ENCODE assay signal across 9 mouse cellular contexts in genomic region chr17:56291826-56292475, GRCm38 (mm10). TPM values are rescaled to one million over a fixed set of nuclear protein-coding genes. Genes with fewer than 3 reads are reported as not detected.
DNase-seq lines count a peak whose midpoint lies in the region; ATAC-seq lines count a peak whose summit lies in the region.
"Had no signal": no experiment of that assay in that cellular context is flagged by ENCODE, and none has a peak within 500 bp of the region (broad histone marks: within the 10 kb centered on the region; RNA-seq: fewer than 3 reads in every experiment).

No protein-coding gene starts in this region.

- no peak overlapping the region for H3K4me3 ChIP-seq in heart, embryonic 12.5 days
- H3K4me3 ChIP-seq in midbrain, embryonic 13.5 days (replicated peaks), result no peak overlapping the region
- H3K4me3 ChIP-seq in midbrain, embryonic 14.5 days (replicated peaks; ENCODE audit: low read depth, low read length), result no peak overlapping the region
- H3K4me3 ChIP-seq in limb, embryonic 11.5 days (ENCODE audit: low read depth, low read length), result no peak overlapping the region

- ATAC-seq in heart, embryonic 12.5 days (ENCODE audit: insufficient number of reproducible peaks, low FRiP score), result no peak
- ATAC-seq in midbrain, embryonic 13.5 days, result no peak
- ATAC-seq in midbrain, embryonic 14.5 days (ENCODE audit: low FRiP score, low TSS enrichment), result no peak
- ATAC-seq in limb, embryonic 11.5 days (ENCODE audit: insufficient number of reproducible peaks, low FRiP score, low TSS enrichment, low read depth), result no peak

- H3K4me1 ChIP-seq in heart, embryonic 12.5 days (replicated peaks), result peaks cover 36% of the 10 kb centered on the region
- peaks cover 36% of the 10 kb centered on the region for H3K4me1 ChIP-seq in midbrain, embryonic 13.5 days (replicated peaks)
- H3K4me1 ChIP-seq in midbrain, embryonic 14.5 days (ENCODE audit: control insufficient read depth, insufficient read depth, low read length), result peaks cover 22% of the 10 kb centered on the region
- peaks cover 33% of the 10 kb centered on the region for H3K4me1 ChIP-seq in limb, embryonic 11.5 days (ENCODE audit: control insufficient read depth, insufficient read depth, low read length)

- peaks cover 2% of the 10 kb centered on the region; the same call in 1 of the 2 replicates for H3K36me3 ChIP-seq in heart, embryonic 12.5 days
- H3K36me3 ChIP-seq in midbrain, embryonic 13.5 days, result no peaks in the 10 kb centered on the region
- no peaks in the 10 kb centered on the region for H3K36me3 ChIP-seq in midbrain, embryonic 14.5 days (ENCODE audit: control insufficient read depth, insufficient read depth, low read length)
- H3K36me3 ChIP-seq in limb, embryonic 11.5 days (ENCODE audit: control insufficient read depth, insufficient read depth, low read length), result no peaks in the 10 kb centered on the region

- no peaks in the 10 kb centered on the region for H3K27me3 ChIP-seq in heart, embryonic 12.5 days (replicated peaks)
- H3K27me3 ChIP-seq in midbrain, embryonic 13.5 days, result no peaks in the 10 kb centered on the region
- no peaks in the 10 kb centered on the region for H3K27me3 ChIP-seq in midbrain, embryonic 14.5 days (ENCODE audit: control insufficient read depth, insufficient read depth, low read length)
- H3K27me3 ChIP-seq in limb, embryonic 11.5 days (ENCODE audit: control insufficient read depth, insufficient read depth, low read length), result no peaks in the 10 kb centered on the region

- no peaks in the 10 kb centered on the region for H3K9me3 ChIP-seq in heart, embryonic 12.5 days (replicated peaks)
- H3K9me3 ChIP-seq in midbrain, embryonic 13.5 days, result no peaks in the 10 kb centered on the region
- H3K9me3 ChIP-seq in midbrain, embryonic 14.5 days (ENCODE audit: control insufficient read depth, low read length), result no peaks in the 10 kb centered on the region
- no peaks in the 10 kb centered on the region for H3K9me3 ChIP-seq in limb, embryonic 11.5 days (ENCODE audit: control insufficient read depth, low read length)

- peak overlapping the region; percentile 80 for H3K4me2 ChIP-seq in heart, embryonic 12.5 days
- H3K4me2 ChIP-seq in midbrain, embryonic 13.5 days (replicated peaks), result no peak overlapping the region
- H3K4me2 ChIP-seq in midbrain, embryonic 14.5 days (ENCODE audit: low read length), result no peak overlapping the region
- no peak overlapping the region for H3K4me2 ChIP-seq in limb, embryonic 11.5 days (ENCODE audit: low read depth, severe bottlenecking)

- WGBS in heart, embryonic 12.5 days, result 77% methylated on average over 7 of the region's 7 CpGs
- WGBS in midbrain, embryonic 13.5 days, result 49% methylated on average over 7 of the region's 7 CpGs
- 48% methylated on average over 7 of the region's 7 CpGs for WGBS in midbrain, embryonic 14.5 days
- WGBS in limb, embryonic 11.5 days, result 74% methylated on average over 7 of the region's 7 CpGs

- no peak overlapping the region for H3K9ac ChIP-seq in heart, embryonic 12.5 days
- no peak overlapping the region for H3K9ac ChIP-seq in midbrain, embryonic 13.5 days (replicated peaks)
- no peak overlapping the region; the same call in 1 of the 2 replicates for H3K9ac ChIP-seq in midbrain, embryonic 14.5 days (replicated peaks; ENCODE audit: low read length)
- no peak overlapping the region for H3K9ac ChIP-seq in limb, embryonic 11.5 days (ENCODE audit: low read length)

- DNase-seq in heart, adult 11 months, result no peak
- no peak for DNase-seq in midbrain, embryonic 14.5 days
- DNase-seq in limb, embryonic 11.5 days (ENCODE audit: low spot score), result no peak
- peak; percentile 74 for DNase-seq in thymus, postnatal 14 days
- no peak for DNase-seq in gastrocnemius, postnatal 4 days (ENCODE audit: low spot score in 2 of 2)
- DNase-seq in ovary, adult 18-20 months (ENCODE audit: low spot score), result no peak

- peak overlapping the region; percentile 94; the same call in 1 of the 2 replicates for H3K27ac ChIP-seq in heart, embryonic 12.5 days (ENCODE audit: poor library complexity, severe bottlenecking)
- H3K27ac ChIP-seq in midbrain, embryonic 13.5 days, result peak overlapping the region; percentile 48; the same call in 1 of the 2 replicates
- no peak overlapping the region for H3K27ac ChIP-seq in midbrain, embryonic 14.5 days (replicated peaks; ENCODE audit: low read depth, low read length)
- H3K27ac ChIP-seq in limb, embryonic 11.5 days (replicated peaks; ENCODE audit: low read depth, low read length), result peak overlapping the region; percentile 95; the same call in 1 of the 2 replicates

RNA-seq across cellular contexts. Expression of gene Plin3, which starts 0.7 kb away (rescaled TPM):
- 59.1 and 60.0 TPM in 2 replicates for polyA plus RNA-seq in heart, embryonic 12.5 days (2016; fragmentation: Nextera tagmentation; extraction: Ambion mirVana)
- 14.8 and 16.7 TPM in 2 replicates for polyA plus RNA-seq in midbrain, embryonic 13.5 days (2015; fragmentation: Nextera tagmentation; extraction: Ambion mirVana)
- polyA plus RNA-seq in midbrain, embryonic 14.5 days (2014; fragmentation: Nextera tagmentation; extraction: Ambion mirVana), result 6.4 and 11.6 TPM in 2 replicates
- polyA plus RNA-seq in limb, embryonic 11.5 days (2014; fragmentation: Nextera tagmentation; extraction: Ambion mirVana), result 58.7 and 66.0 TPM in 2 replicates
- 10 to 100 TPM; 59.0 to 60.6 TPM for total RNA-seq in gastrocnemius, postnatal 4 days (2021)

RNA-seq across cellular contexts. Expression of gene Arrdc5, which starts 8.1 kb away (rescaled TPM):
- not detected in 2 replicates for polyA plus RNA-seq in heart, embryonic 12.5 days (2016; fragmentation: Nextera tagmentation; extraction: Ambion mirVana)
- not detected in 2 replicates for polyA plus RNA-seq in midbrain, embryonic 13.5 days (2015; fragmentation: Nextera tagmentation; extraction: Ambion mirVana)
- not detected in 2 replicates for polyA plus RNA-seq in midbrain, embryonic 14.5 days (2014; fragmentation: Nextera tagmentation; extraction: Ambion mirVana)
- polyA plus RNA-seq in limb, embryonic 11.5 days (2014; fragmentation: Nextera tagmentation; extraction: Ambion mirVana), result not detected in 2 replicates
- total RNA-seq in gastrocnemius, postnatal 4 days (2021), result not detected
- total RNA-seq: adrenal gland, postnatal 4 days had no signal

RNA-seq across cellular contexts. Expression of gene Uhrf1, which starts 11.2 kb away (rescaled TPM):
- polyA plus RNA-seq in heart, embryonic 12.5 days (2016; fragmentation: Nextera tagmentation; extraction: Ambion mirVana), result 88.4 and 91.2 TPM in 2 replicates
- 59.9 and 62.8 TPM in 2 replicates for polyA plus RNA-seq in midbrain, embryonic 13.5 days (2015; fragmentation: Nextera tagmentation; extraction: Ambion mirVana)
- 11.3 and 21.5 TPM in 2 replicates for polyA plus RNA-seq in midbrain, embryonic 14.5 days (2014; fragmentation: Nextera tagmentation; extraction: Ambion mirVana)
- 153 and 167 TPM in 2 replicates for polyA plus RNA-seq in limb, embryonic 11.5 days (2014; fragmentation: Nextera tagmentation; extraction: Ambion mirVana)
- total RNA-seq in gastrocnemius, postnatal 4 days (2021), result 10 to 100 TPM; 39.7 to 41.6 TPM

RNA-seq across cellular contexts. Expression of gene Ticam1, which starts 15.4 kb away (rescaled TPM):
- 8.6 and 9.5 TPM in 2 replicates for polyA plus RNA-seq in heart, embryonic 12.5 days (2016; fragmentation: Nextera tagmentation; extraction: Ambion mirVana)
- polyA plus RNA-seq in midbrain, embryonic 13.5 days (2015; fragmentation: Nextera tagmentation; extraction: Ambion mirVana), result 1.0 and 1.3 TPM in 2 replicates
- polyA plus RNA-seq in midbrain, embryonic 14.5 days (2014; fragmentation: Nextera tagmentation; extraction: Ambion mirVana), result 0.78 and 1.6 TPM in 2 replicates
- polyA plus RNA-seq in limb, embryonic 11.5 days (2014; fragmentation: Nextera tagmentation; extraction: Ambion mirVana), result 3.2 and 3.8 TPM in 2 replicates
- total RNA-seq in gastrocnemius, postnatal 4 days (2021), result 1 to 10 TPM; 8.5 to 8.9 TPM

RNA-seq across cellular contexts. Expression of gene Kdm4b, which starts 33.9 kb away (rescaled TPM):
- polyA plus RNA-seq in heart, embryonic 12.5 days (2016; fragmentation: Nextera tagmentation; extraction: Ambion mirVana), result 34.3 and 37.1 TPM in 2 replicates
- polyA plus RNA-seq in midbrain, embryonic 13.5 days (2015; fragmentation: Nextera tagmentation; extraction: Ambion mirVana), result 62.1 and 77.3 TPM in 2 replicates
- polyA plus RNA-seq in midbrain, embryonic 14.5 days (2014; fragmentation: Nextera tagmentation; extraction: Ambion mirVana), result 72.4 and 78.9 TPM in 2 replicates
- 33.2 and 34.4 TPM in 2 replicates for polyA plus RNA-seq in limb, embryonic 11.5 days (2014; fragmentation: Nextera tagmentation; extraction: Ambion mirVana)
- 10 to 100 TPM; 33.3 to 35.0 TPM for total RNA-seq in gastrocnemius, postnatal 4 days (2021)
